In genomic region chr7:112289514-112289913, GRCm38 (mm10) we compare ENCODE assay signal across 14 mouse cellular contexts.
DNase-seq lines count a peak whose midpoint lies in the region; ATAC-seq and TF ChIP-seq lines count a peak whose summit lies in the region.
"Had no signal": no experiment of that assay in that cellular context is flagged by ENCODE, and none has a peak within 500 bp of the region (broad histone marks: within the 10 kb centered on the region; RNA-seq: fewer than 3 reads in every experiment).

No protein-coding gene starts in this region.

- WGBS in limb, embryonic 14.5 days, result 57% methylated on average over 5 of the region's 5 CpGs

- no peaks in the 10 kb centered on the region for H3K36me3 ChIP-seq in limb, embryonic 14.5 days (ENCODE audit: control insufficient read depth, insufficient read depth, low read length)
- H3K36me3 ChIP-seq: hindbrain, embryonic 12.5 days; liver, embryonic 15.5 days; midbrain, embryonic 13.5 days had no signal

- intact Hi-C loops in heart, postnatal 25 days (cut with DNase I), result no loop called here
- intact Hi-C loops in gastrocnemius, postnatal 36 days (cut with DNase I), result loop anchor here (5.0 kb wide), 1 partner anchor 102 kb away; no protein-coding TSS in a partner anchor
- intact Hi-C loops in left cerebral cortex, adult 2 months (cut with DNase I), result no loop called here

- H3K27me3 ChIP-seq in limb, embryonic 14.5 days (ENCODE audit: control insufficient read depth, insufficient read depth, low read length), result no peaks in the 10 kb centered on the region
- H3K27me3 ChIP-seq: hindbrain, embryonic 12.5 days; liver, embryonic 15.5 days; midbrain, embryonic 13.5 days had no signal

- TF ChIP-seq CTCF in left cerebral cortex, adult 2 months (IDR thresholded peaks at IDR 0.05), result no peak

- no peak overlapping the region for H3K4me3 ChIP-seq in limb, embryonic 14.5 days (replicated peaks; ENCODE audit: low read length)
- no peak overlapping the region for H3K4me3 ChIP-seq in left cerebral cortex, adult 2 months
- H3K4me3 ChIP-seq: hindbrain, embryonic 12.5 days; liver, embryonic 15.5 days; midbrain, embryonic 13.5 days had no signal

- no peak; the same call in 1 of the 2 replicates for ATAC-seq in limb, embryonic 14.5 days (ENCODE audit: low FRiP score, low read depth)
- ATAC-seq: midbrain, embryonic 13.5 days had no signal

- peaks cover 2% of the 10 kb centered on the region; the same call in 1 of the 2 replicates for H3K4me1 ChIP-seq in limb, embryonic 14.5 days (ENCODE audit: control insufficient read depth, insufficient read depth, low read length)
- H3K4me1 ChIP-seq: hindbrain, embryonic 12.5 days; liver, embryonic 15.5 days had no signal

- no peak overlapping the region for H3K9ac ChIP-seq in limb, embryonic 14.5 days (ENCODE audit: low read depth, low read length, severe bottlenecking)
- H3K9ac ChIP-seq: hindbrain, embryonic 12.5 days; liver, embryonic 15.5 days; midbrain, embryonic 13.5 days had no signal

- no peak overlapping the region for H3K4me2 ChIP-seq in limb, embryonic 14.5 days (replicated peaks; ENCODE audit: low read depth, low read length, severe bottlenecking)
- H3K4me2 ChIP-seq: hindbrain, embryonic 12.5 days; liver, embryonic 15.5 days; midbrain, embryonic 13.5 days had no signal

- TF ChIP-seq POLR2A in limb, embryonic 14.5 days (IDR thresholded peaks at IDR 0.05; ENCODE audit: borderline replicate concordance, extremely low read depth, insufficient read depth, insufficient read length), result no peak

- DNase-seq in heart, adult 11 months, result peak; percentile 95
- DNase-seq in heart, postnatal 25 days (ENCODE audit: low spot score), result no peak
- peak; percentile 51 to 67 for DNase-seq in gastrocnemius, postnatal 36 days
- no peak for DNase-seq in limb, embryonic 14.5 days (ENCODE audit: low spot score)
- DNase-seq in lung, postnatal 4 days, result peak; percentile 72 to 88
- no peak for DNase-seq in left cerebral cortex, adult 2 months (ENCODE audit: extremely low spot score in 1 of 2, low spot score in 2 of 2)
- no peak for DNase-seq in retina, postnatal 1 day
- DNase-seq in yolk sac, embryonic 10.5 days (ENCODE audit: low spot score), result no peak
- DNase-seq: cerebellum, adult 11-12 months; kidney, adult 8-10 months; right cerebral cortex, adult 18-20 months had no signal

- 0 out of 2 replicates have a peak overlapping the region, but pooled peaks have one; percentile 33 for H3K27ac ChIP-seq in limb, embryonic 14.5 days (replicated peaks; ENCODE audit: low read depth, low read length)
- H3K27ac ChIP-seq in left cerebral cortex, adult 2 months, result no peak overlapping the region
- H3K27ac ChIP-seq: hindbrain, embryonic 12.5 days; liver, embryonic 15.5 days; midbrain, embryonic 13.5 days had no signal

- H3K9me3 ChIP-seq in limb, embryonic 14.5 days (ENCODE audit: control insufficient read depth, low read length), result no peaks in the 10 kb centered on the region
- H3K9me3 ChIP-seq: hindbrain, embryonic 12.5 days; liver, embryonic 15.5 days; midbrain, embryonic 13.5 days had no signal

Comparison
In these comparisons a context has a peak if more than half of its experiments do, and no peak if none do; other contexts are left out.
1. DNase-seq: peak in heart, adult 11 months (single experiment), gastrocnemius, postnatal 36 days (2 of 2) and lung, postnatal 4 days (2 of 2); none in heart, postnatal 25 days (single experiment), limb, embryonic 14.5 days (single experiment), left cerebral cortex, adult 2 months (0 of 2), retina, postnatal 1 day (single experiment) and yolk sac, embryonic 10.5 days (single experiment).